Mouse (Mus musculus) bone marrow macrophage, adult 2 months (primary cell): Measurements from ENCODE around the gene Ttc6.

ENCODE experiments used
- CTCF ChIP-seq: IDR thresholded peaks from 2 replicates; pipeline ENCODE4 v1.5.1; 2012; ENCODE audit warnings: low read depth, mild to moderate bottlenecking, low read length, moderate library complexity
- POLR2A ChIP-seq: IDR thresholded peaks from 2 replicates; pipeline ENCODE4 v1.6.1; 2012; ENCODE audit warnings: mild to moderate bottlenecking, low read depth, low read length, borderline replicate concordance

- no peak for TF ChIP-seq CTCF
- TF ChIP-seq POLR2A, result no peak
These were observed 146.1 kb downstream of the Ttc6 start for GRCm38 (mm10) chr12:57709966-57710365.
